Mouse (Mus musculus) liver, adult (tissue): Measurements from ENCODE around the gene Plpp2.

Experiments used
- GATA4 ChIP-seq: IDR thresholded peaks from 2 replicates; pipeline ENCODE4 v1.6.1; 2014; ENCODE audit warnings: mild to moderate bottlenecking, low read length; ENCODE audit not compliant: insufficient replicate concordance

The Plpp2 gene

GRCm38 (mm10) chr10:79555238-79555724, 21.7 kb upstream of the Plpp2 start:
- no peak for TF ChIP-seq GATA4

- no peak for TF ChIP-seq GATA4
Observed at GRCm38 (mm10) chr10:79554330-79555237, 21.0 kb upstream of the Plpp2 start, which contains the start of gene Mier2. Gene Mier2, minus strand, starts transcription at chr10:79555199.

GRCm38 (mm10) chr10:79553691-79554090, 20.1 kb upstream of the Plpp2 start:
- no peak for TF ChIP-seq GATA4

- no peak for TF ChIP-seq GATA4
Observed at GRCm38 (mm10) chr10:79553176-79553575, 19.6 kb upstream of the Plpp2 start.

GRCm38 (mm10) chr10:79552531-79552930, 18.9 kb upstream of the Plpp2 start:
- TF ChIP-seq GATA4 = no peak

- no peak for TF ChIP-seq GATA4
Observed at GRCm38 (mm10) chr10:79550366-79550765, 16.8 kb upstream of the Plpp2 start.

GRCm38 (mm10) chr10:79548971-79549723, 15.6 kb upstream of the Plpp2 start:
- no peak for TF ChIP-seq GATA4

- no peak for TF ChIP-seq GATA4
Observed at GRCm38 (mm10) chr10:79548546-79548945, 14.9 kb upstream of the Plpp2 start.

GRCm38 (mm10) chr10:79547148-79547675, 13.6 kb upstream of the Plpp2 start:
- TF ChIP-seq GATA4 = no peak

- no peak for TF ChIP-seq GATA4
Observed at GRCm38 (mm10) chr10:79546483-79546882, 12.9 kb upstream of the Plpp2 start.

GRCm38 (mm10) chr10:79545891-79546290, 12.3 kb upstream of the Plpp2 start:
- TF ChIP-seq GATA4 = no peak

- no peak for TF ChIP-seq GATA4
Observed at GRCm38 (mm10) chr10:79544631-79545030, 11.0 kb upstream of the Plpp2 start.

- no peak for TF ChIP-seq GATA4
Observed at GRCm38 (mm10) chr10:79543884-79544597, 10.4 kb upstream of the Plpp2 start.

GRCm38 (mm10) chr10:79542171-79542570, 8.6 kb upstream of the Plpp2 start:
- TF ChIP-seq GATA4 = no peak

- TF ChIP-seq GATA4 = no peak
Observed at GRCm38 (mm10) chr10:79541522-79541921, 7.9 kb upstream of the Plpp2 start.
